Mouse (Mus musculus) kidney, adult 18-20 months (tissue): ENCODE data around the gene D430042O09Rik.

Experiments
- DNase-seq: peaks from one replicate; pipeline ENCODE4 v3.0.0; 2021

D430042O09Rik gene

GRCm38 (mm10) chr7:125818301-125818712 lies 110.6 kb downstream of the D430042O09Rik start:
- peak; percentile 53 for DNase-seq

- DNase-seq: no peak
Measured at GRCm38 (mm10) chr7:125820233-125820632, 112.5 kb downstream of the D430042O09Rik start.

- no peak for DNase-seq
Measured at GRCm38 (mm10) chr7:125826425-125826824, 118.7 kb downstream of the D430042O09Rik start.

GRCm38 (mm10) chr7:125826887-125827286 lies 119.2 kb downstream of the D430042O09Rik start:
- peak; percentile 12 for DNase-seq

- DNase-seq: peak; percentile 21
Measured at GRCm38 (mm10) chr7:125827420-125827819, 119.7 kb downstream of the D430042O09Rik start.

GRCm38 (mm10) chr7:125828561-125828960 lies 120.9 kb downstream of the D430042O09Rik start:
- DNase-seq: no peak

- DNase-seq: no peak
Measured at GRCm38 (mm10) chr7:125829121-125829666, 121.5 kb downstream of the D430042O09Rik start.

- no peak for DNase-seq
Measured at GRCm38 (mm10) chr7:125832767-125833166, 125.1 kb downstream of the D430042O09Rik start.

- no peak for DNase-seq
Measured at GRCm38 (mm10) chr7:125833471-125833870, 125.8 kb downstream of the D430042O09Rik start.

GRCm38 (mm10) chr7:125838078-125838742 lies 130.5 kb downstream of the D430042O09Rik start:
- no peak for DNase-seq

GRCm38 (mm10) chr7:125845611-125846010 lies 137.9 kb downstream of the D430042O09Rik start:
- DNase-seq: no peak

- no peak for DNase-seq
Measured at GRCm38 (mm10) chr7:125846866-125847527, 139.3 kb downstream of the D430042O09Rik start.

GRCm38 (mm10) chr7:125847528-125847866 lies 139.8 kb downstream of the D430042O09Rik start:
- DNase-seq: no peak

GRCm38 (mm10) chr7:125859564-125859963 lies 151.9 kb downstream of the D430042O09Rik start:
- no peak for DNase-seq

GRCm38 (mm10) chr7:125860421-125860820 lies 152.7 kb downstream of the D430042O09Rik start:
- no peak for DNase-seq

GRCm38 (mm10) chr7:125864026-125864425 lies 156.3 kb downstream of the D430042O09Rik start:
- DNase-seq: no peak

- no peak for DNase-seq
Measured at GRCm38 (mm10) chr7:125865234-125865633, 157.5 kb downstream of the D430042O09Rik start.

- DNase-seq: no peak
Measured at GRCm38 (mm10) chr7:125868570-125868969, 160.9 kb downstream of the D430042O09Rik start.

GRCm38 (mm10) chr7:125871404-125872201 lies 163.9 kb downstream of the D430042O09Rik start:
- DNase-seq: peak; percentile 31

- peak; percentile 19 for DNase-seq
Measured at GRCm38 (mm10) chr7:125872202-125872580, 164.5 kb downstream of the D430042O09Rik start.

- DNase-seq: no peak
Measured at GRCm38 (mm10) chr7:125872874-125873273, 165.2 kb downstream of the D430042O09Rik start.

GRCm38 (mm10) chr7:125873971-125874495 lies 166.3 kb downstream of the D430042O09Rik start:
- DNase-seq: no peak

- no peak for DNase-seq
Measured at GRCm38 (mm10) chr7:125878040-125878439, 170.4 kb downstream of the D430042O09Rik start.
